Mouse (Mus musculus): ENCODE data around the gene Rad54l. TPM values are rescaled to one million over a fixed set of nuclear protein-coding genes. Genes with fewer than 3 reads are reported as not detected.

Rad54l gene
- polyA plus RNA-seq, 1 experiment from 2014 or later: 20.2 TPM

DNA sequence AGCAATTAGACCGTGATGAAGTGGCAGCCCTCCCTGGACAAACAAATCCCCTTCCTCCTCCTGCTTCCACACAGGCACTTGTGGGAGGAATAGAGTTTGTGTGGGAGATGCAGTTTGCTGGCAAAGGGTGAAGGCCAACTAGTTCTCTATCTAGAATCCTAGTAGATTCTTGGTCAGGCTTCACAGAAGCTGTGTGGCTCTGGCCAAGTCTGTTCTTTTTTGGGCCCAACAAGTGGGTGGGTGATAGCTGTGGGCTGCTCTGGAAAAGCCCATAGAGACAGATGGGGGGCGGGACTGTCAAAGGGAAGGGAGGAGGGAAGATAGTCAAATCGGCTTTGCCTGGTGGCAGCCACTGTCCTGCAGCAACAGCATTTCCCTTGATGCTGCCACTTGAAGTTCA is 37.3 kb upstream of the Rad54l start:
- Histone ChIP-seq H3K27me3 (ENCODE audit: control insufficient read depth, insufficient read depth, low read length) (no peaks in the 10 kb centered on the region), H3K9me3 (replicated peaks; ENCODE audit: control insufficient read depth, low read length) (no peaks in the 10 kb centered on the region), H3K4me2 (ENCODE audit: low read depth, low read length) (no peak overlapping the region), H3K4me3 (ENCODE audit: low read length) (no peak overlapping the region), H3K27ac (ENCODE audit: low read length) (peak overlapping the region; percentile 28; the same call in 1 of the 2 replicates), H3K9ac (ENCODE audit: low read length) (no peak overlapping the region), H3K36me3 (ENCODE audit: control insufficient read depth, insufficient read depth) (peaks cover 33% of the 10 kb centered on the region), H3K4me1 (ENCODE audit: control insufficient read depth, insufficient read depth, low read length) (peaks cover 21% of the 10 kb centered on the region)
- 0 out of 2 replicates have a peak, but pooled peaks have one; percentile 30 for ATAC-seq (replicated peaks; ENCODE audit: extremely low read depth, insufficient read depth, low FRiP score)
- WGBS: 51% methylated on average over 3 of the region's 3 CpGs

DNA sequence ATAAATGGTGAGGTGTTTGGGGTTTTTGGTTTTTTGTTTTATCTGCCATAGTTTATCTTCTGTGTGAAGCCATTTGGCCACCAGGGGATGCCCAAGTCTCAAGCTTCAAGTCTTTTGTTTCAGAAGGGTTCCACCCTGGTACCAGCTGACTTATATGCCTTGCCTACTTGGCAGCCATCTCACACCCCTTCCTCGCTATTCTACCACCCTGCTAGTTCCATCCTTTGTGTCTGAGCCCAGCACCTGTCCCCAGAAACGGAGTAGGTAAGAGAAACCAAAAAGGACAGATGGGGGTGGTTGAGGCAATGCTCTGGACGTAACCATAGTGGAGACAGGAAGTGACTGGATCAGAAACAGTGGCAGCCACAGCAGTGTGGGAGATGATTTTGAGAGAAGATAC is 36.4 kb upstream of the Rad54l start:
- Histone ChIP-seq H3K4me3 (ENCODE audit: low read length) (no peak overlapping the region), H3K27ac (ENCODE audit: low read length) (peak overlapping the region; percentile 28; the same call in 1 of the 2 replicates), H3K27me3 (ENCODE audit: control insufficient read depth, insufficient read depth, low read length) (no peaks in the 10 kb centered on the region), H3K36me3 (ENCODE audit: control insufficient read depth, insufficient read depth) (peaks cover 41% of the 10 kb centered on the region), H3K4me2 (ENCODE audit: low read depth, low read length) (no peak overlapping the region), H3K9me3 (replicated peaks; ENCODE audit: control insufficient read depth, low read length) (no peaks in the 10 kb centered on the region), H3K9ac (ENCODE audit: low read length) (no peak overlapping the region), H3K4me1 (ENCODE audit: control insufficient read depth, insufficient read depth, low read length) (peaks cover 19% of the 10 kb centered on the region)
- ATAC-seq (replicated peaks; ENCODE audit: extremely low read depth, insufficient read depth, low FRiP score): no peak
- 70% methylated on average over 3 of the region's 3 CpGs for WGBS

DNA sequence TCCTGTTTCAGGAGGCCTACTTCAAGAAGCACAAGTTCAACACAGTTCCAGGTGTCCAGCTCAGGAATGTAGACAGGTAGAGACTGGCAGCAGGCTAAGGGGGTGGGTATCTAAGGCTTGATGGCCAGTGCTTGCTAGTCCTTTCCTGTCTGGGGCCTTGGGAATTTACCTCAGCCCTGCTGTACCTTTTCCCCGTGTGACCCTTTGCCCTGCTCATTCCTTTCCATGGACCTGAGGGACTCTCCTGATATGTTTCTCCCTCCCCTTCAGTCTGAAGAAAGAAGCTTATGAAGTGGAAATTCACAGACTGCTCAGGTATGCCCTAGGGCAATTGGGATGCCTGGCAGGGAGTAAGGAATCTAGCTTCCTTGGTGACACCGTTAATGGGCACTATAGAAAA is 34.4 kb upstream of the Rad54l start:
- Histone ChIP-seq H3K4me2 (ENCODE audit: low read depth, low read length) (no peak overlapping the region), H3K9me3 (replicated peaks; ENCODE audit: control insufficient read depth, low read length) (no peaks in the 10 kb centered on the region), H3K36me3 (ENCODE audit: control insufficient read depth, insufficient read depth) (peaks cover 58% of the 10 kb centered on the region), H3K4me3 (ENCODE audit: low read length) (no peak overlapping the region), H3K9ac (ENCODE audit: low read length) (no peak overlapping the region), H3K27me3 (ENCODE audit: control insufficient read depth, insufficient read depth, low read length) (no peaks in the 10 kb centered on the region), H3K27ac (ENCODE audit: low read length) (no peak overlapping the region), H3K4me1 (ENCODE audit: control insufficient read depth, insufficient read depth, low read length) (peaks cover 16% of the 10 kb centered on the region)
- no peak for ATAC-seq (replicated peaks; ENCODE audit: extremely low read depth, insufficient read depth, low FRiP score)
- WGBS: 87% methylated on average over 2 of the region's 2 CpGs

DNA sequence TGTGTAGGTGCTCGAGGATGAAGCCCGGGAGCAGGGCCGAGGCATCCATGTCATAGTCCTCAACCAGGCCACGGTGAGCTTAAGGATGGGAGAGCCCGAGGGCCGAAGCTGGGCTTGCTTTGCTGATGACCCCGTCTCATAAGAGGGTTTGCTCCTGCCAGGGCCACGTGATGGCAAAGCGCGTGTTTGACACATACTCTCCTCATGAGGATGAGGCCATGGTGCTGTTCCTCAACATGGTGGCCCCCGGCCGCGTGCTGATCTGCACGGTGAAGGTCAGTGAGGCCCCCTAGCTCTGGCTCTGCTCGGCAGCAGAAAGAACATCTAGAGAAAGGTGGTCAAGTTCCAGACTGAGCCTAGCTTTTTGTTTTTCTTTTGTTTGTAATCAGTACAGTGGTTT is 29.2 kb upstream of the Rad54l start:
- H3K27me3 ChIP-seq (ENCODE audit: control insufficient read depth, insufficient read depth, low read length): no peaks in the 10 kb centered on the region
- H3K4me2 ChIP-seq (ENCODE audit: low read depth, low read length): no peak overlapping the region
- H3K36me3 ChIP-seq (ENCODE audit: control insufficient read depth, insufficient read depth): peaks cover 51% of the 10 kb centered on the region
- 90% methylated on average over 15 of the region's 15 CpGs for WGBS
- H3K9ac ChIP-seq (ENCODE audit: low read length): no peak overlapping the region
- no peak overlapping the region for H3K27ac ChIP-seq (ENCODE audit: low read length)
- H3K4me3 ChIP-seq (ENCODE audit: low read length): no peak overlapping the region
- ATAC-seq (replicated peaks; ENCODE audit: extremely low read depth, insufficient read depth, low FRiP score): no peak
- no peaks in the 10 kb centered on the region for H3K9me3 ChIP-seq (replicated peaks; ENCODE audit: control insufficient read depth, low read length)
- peaks cover 14% of the 10 kb centered on the region for H3K4me1 ChIP-seq (ENCODE audit: control insufficient read depth, insufficient read depth, low read length)

DNA sequence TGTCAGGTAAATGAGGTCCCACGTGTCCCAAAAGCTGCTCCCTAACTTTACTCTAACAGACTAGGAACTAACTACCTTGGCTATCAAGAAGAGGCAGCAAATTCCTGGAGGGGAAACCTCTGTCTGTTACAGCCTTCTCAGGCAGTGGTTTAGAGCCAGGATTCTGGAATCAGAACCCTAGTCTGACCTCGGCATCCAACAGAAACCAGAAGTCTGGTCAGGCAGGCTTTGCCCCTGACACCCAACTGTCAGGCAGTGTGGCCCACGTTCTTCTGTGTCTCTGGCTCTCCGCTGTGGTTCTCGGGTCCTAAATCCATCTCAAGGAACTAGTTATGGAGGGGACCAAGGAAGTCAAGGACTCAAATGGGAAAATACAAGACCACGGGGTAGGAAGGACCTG is 27.7 kb upstream of the Rad54l start, which contains the start of gene Lurap1:
Gene Lurap1, minus strand, starts transcription at position 101 of the 400 bp plus-strand sequence.
- H3K4me3 ChIP-seq (ENCODE audit: low read length): peak within 1 kb of the TSS; percentile 91
- H3K4me1 ChIP-seq (ENCODE audit: control insufficient read depth, insufficient read depth, low read length): peaks cover 14% of the 10 kb centered on the region
- no peaks in the 10 kb centered on the region for H3K27me3 ChIP-seq (ENCODE audit: control insufficient read depth, insufficient read depth, low read length)
- H3K27ac ChIP-seq (ENCODE audit: low read length): peak within 1 kb of the TSS; percentile 91
- peak within 1 kb of the TSS; percentile 98 for H3K9ac ChIP-seq (ENCODE audit: low read length)
- peak within 1 kb of the TSS; percentile 90 for H3K4me2 ChIP-seq (ENCODE audit: low read depth, low read length)
- no peak for ATAC-seq (replicated peaks; ENCODE audit: extremely low read depth, insufficient read depth, low FRiP score)
- H3K9me3 ChIP-seq (replicated peaks; ENCODE audit: control insufficient read depth, low read length): 0 out of 2 replicates have a peak, but pooled peaks cover 2% of the 10 kb centered on the region
- WGBS: 61% methylated on average over 6 of the region's 6 CpGs
- H3K36me3 ChIP-seq (ENCODE audit: control insufficient read depth, insufficient read depth): peaks cover 39% of the 10 kb centered on the region

DNA sequence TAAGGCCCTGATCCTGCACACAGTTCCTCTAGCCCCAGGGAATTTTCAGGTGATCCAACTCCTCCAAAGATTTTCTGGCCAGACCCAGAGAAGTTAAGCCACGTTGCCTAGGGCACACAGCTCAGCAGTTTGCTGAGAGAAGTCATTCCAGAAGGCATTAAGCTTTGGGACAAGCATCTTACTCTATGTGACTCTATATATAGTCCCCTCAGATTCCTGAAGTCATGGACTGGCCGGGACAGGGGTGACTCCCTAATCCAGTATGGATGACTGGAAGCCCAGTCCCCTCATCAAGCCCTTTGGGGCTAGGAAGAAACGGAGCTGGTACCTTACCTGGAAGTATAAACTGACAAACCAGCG is 27.4 kb upstream of the Rad54l start:
- Histone ChIP-seq H3K4me3 (ENCODE audit: low read length) (peak overlapping the region; percentile 91), H3K4me1 (ENCODE audit: control insufficient read depth, insufficient read depth, low read length) (peaks cover 14% of the 10 kb centered on the region), H3K36me3 (ENCODE audit: control insufficient read depth, insufficient read depth) (peaks cover 36% of the 10 kb centered on the region), H3K27me3 (ENCODE audit: control insufficient read depth, insufficient read depth, low read length) (no peaks in the 10 kb centered on the region), H3K9ac (ENCODE audit: low read length) (peak overlapping the region; percentile 98), H3K27ac (ENCODE audit: low read length) (peak overlapping the region; percentile 91), H3K9me3 (replicated peaks; ENCODE audit: control insufficient read depth, low read length) (0 out of 2 replicates have a peak, but pooled peaks cover 2% of the 10 kb centered on the region), H3K4me2 (ENCODE audit: low read depth, low read length) (peak overlapping the region; percentile 90)
- 16% methylated on average over 4 of the region's 4 CpGs for WGBS
- ATAC-seq (replicated peaks; ENCODE audit: extremely low read depth, insufficient read depth, low FRiP score): peak; percentile 7; the same call in 1 of the 2 replicates

DNA sequence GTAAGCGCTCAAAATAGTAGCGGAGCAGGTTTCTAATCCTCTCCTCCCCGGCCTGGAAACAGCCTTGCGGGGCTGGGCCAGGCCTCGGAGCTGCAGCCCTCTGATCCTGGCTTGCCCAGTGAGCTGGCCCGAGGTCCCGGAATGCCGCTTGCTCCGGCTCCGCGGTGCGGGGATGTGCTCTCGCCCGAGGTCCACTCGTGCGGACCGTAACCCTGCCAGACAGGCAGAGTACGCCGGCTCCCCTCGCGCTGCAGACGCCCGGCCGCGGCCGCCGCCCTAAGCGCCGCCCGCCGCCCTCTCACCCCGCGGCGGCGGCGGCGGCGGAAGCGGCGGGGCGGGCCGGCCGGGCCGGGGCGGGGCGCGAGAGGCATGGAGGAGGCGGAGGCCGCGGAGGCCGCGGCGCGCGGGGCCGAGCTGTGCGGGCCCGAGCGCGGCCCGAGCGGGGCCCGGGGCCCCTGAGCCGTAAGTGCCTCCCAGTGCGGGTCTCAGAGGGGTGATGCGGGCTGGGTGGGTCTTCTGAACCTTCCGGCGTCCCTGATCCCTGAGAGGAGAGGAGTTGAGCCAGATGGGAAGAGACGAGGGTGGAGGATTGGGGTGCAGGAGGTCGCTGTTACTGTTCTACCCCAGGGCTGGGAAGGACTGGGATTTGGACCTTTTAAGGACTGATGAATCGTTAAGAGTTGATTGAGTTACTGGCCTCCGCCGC is 26.8 kb upstream of the Rad54l start:
- under 1% methylated on average over 48 of the region's 73 CpGs for WGBS
- ATAC-seq (replicated peaks; ENCODE audit: extremely low read depth, insufficient read depth, low FRiP score): peak; percentile 93
- Histone ChIP-seq H3K4me2 (ENCODE audit: low read depth, low read length) (peak overlapping the region; percentile 90), H3K27ac (ENCODE audit: low read length) (peak overlapping the region; percentile 91), H3K36me3 (ENCODE audit: control insufficient read depth, insufficient read depth) (peaks cover 30% of the 10 kb centered on the region), H3K9me3 (replicated peaks; ENCODE audit: control insufficient read depth, low read length) (0 out of 2 replicates have a peak, but pooled peaks cover 2% of the 10 kb centered on the region), H3K4me1 (ENCODE audit: control insufficient read depth, insufficient read depth, low read length) (peaks cover 14% of the 10 kb centered on the region), H3K4me3 (ENCODE audit: low read length) (peak overlapping the region; percentile 91), H3K27me3 (ENCODE audit: control insufficient read depth, insufficient read depth, low read length) (no peaks in the 10 kb centered on the region), H3K9ac (ENCODE audit: low read length) (peak overlapping the region; percentile 98)

DNA sequence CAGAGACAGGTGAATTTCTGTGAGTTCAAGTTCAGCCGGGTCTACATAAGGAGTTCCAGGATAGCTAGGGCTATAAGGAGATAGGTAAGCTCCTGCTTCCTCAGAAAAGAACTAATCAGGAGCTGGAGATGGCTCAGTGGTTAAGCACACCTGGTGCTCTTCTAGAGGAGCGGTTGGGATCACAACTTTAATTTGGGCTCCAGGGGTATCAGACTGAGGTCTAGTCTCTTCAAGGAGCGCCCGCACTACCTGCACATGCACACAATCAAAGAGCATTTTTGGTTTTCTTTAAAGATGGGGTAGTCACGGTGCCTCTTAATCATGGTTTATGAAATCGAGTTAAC is 26.3 kb upstream of the Rad54l start:
- Histone ChIP-seq H3K4me1 (ENCODE audit: control insufficient read depth, insufficient read depth, low read length) (peaks cover 17% of the 10 kb centered on the region), H3K9me3 (replicated peaks; ENCODE audit: control insufficient read depth, low read length) (0 out of 2 replicates have a peak, but pooled peaks cover 2% of the 10 kb centered on the region), H3K4me2 (ENCODE audit: low read depth, low read length) (peak overlapping the region; percentile 83), H3K27me3 (ENCODE audit: control insufficient read depth, insufficient read depth, low read length) (no peaks in the 10 kb centered on the region), H3K4me3 (ENCODE audit: low read length) (peak overlapping the region; percentile 91), H3K27ac (ENCODE audit: low read length) (peak overlapping the region; percentile 91), H3K9ac (ENCODE audit: low read length) (peak overlapping the region; percentile 98), H3K36me3 (ENCODE audit: control insufficient read depth, insufficient read depth) (peaks cover 25% of the 10 kb centered on the region)
- no peak for ATAC-seq (replicated peaks; ENCODE audit: extremely low read depth, insufficient read depth, low FRiP score)
- WGBS: 25% methylated on average over 6 of the region's 6 CpGs

DNA sequence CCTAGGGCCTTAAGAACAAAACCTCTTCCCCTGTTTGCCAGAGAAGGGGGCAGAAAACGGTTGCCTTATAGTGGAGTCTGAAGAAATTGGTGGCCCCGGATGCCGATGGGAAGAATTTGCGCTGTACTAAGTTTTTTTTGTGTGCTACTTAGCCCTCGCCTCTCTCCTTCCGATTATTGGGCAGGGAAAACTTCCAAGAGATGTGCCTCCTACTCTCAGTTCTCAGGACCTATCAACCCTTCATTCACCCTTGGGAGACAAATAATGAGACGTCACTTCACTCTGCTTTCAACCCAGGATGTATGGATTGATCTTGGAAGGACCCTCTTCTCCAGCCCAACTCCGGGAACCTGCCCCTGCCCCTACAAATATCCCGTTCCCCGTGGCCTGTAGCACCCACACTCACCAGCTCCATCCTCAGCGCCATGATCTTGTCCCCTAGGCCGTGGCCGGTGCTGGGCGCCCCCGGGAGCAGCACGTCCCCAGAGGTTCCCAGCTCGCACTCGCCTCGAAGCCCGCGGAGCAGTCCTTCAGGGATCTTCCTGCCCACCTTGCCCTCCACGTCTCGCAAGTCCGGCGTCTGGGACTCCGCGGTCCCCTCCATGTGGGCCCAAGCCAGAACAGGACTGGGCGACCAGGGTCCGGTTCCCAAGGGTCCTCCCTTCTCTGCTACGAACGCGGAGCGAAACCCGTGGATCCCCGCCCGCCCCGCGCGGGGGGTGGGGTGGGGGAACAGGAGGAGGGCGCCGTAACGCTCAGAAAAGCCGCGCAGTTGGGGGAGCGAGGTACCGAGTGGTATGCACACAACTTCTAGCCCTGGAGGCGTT is 20.6 kb upstream of the Rad54l start:
- Histone ChIP-seq H3K4me3 (ENCODE audit: low read length) (peak overlapping the region; percentile 82), H3K9me3 (replicated peaks; ENCODE audit: control insufficient read depth, low read length) (0 out of 2 replicates have a peak, but pooled peaks cover 2% of the 10 kb centered on the region), H3K9ac (ENCODE audit: low read length) (peak overlapping the region; percentile 84), H3K27ac (ENCODE audit: low read length) (0 out of 2 replicates have a peak overlapping the region, but pooled peaks have one; percentile 4), H3K4me2 (ENCODE audit: low read depth, low read length) (peak overlapping the region; percentile 94), H3K4me1 (ENCODE audit: control insufficient read depth, insufficient read depth, low read length) (peaks cover 7% of the 10 kb centered on the region), H3K36me3 (ENCODE audit: control insufficient read depth, insufficient read depth) (no peaks in the 10 kb centered on the region), H3K27me3 (ENCODE audit: control insufficient read depth, insufficient read depth, low read length) (no peaks in the 10 kb centered on the region)
- peak; percentile 79 for ATAC-seq (replicated peaks; ENCODE audit: extremely low read depth, insufficient read depth, low FRiP score)
- WGBS: under 1% methylated on average over 45 of the region's 47 CpGs
